Mouse (Mus musculus) layer of hippocampus, postnatal 36 days (tissue): ENCODE results near the gene Unc93b1. TPM values are rescaled to one million over a fixed set of nuclear protein-coding genes. Genes with fewer than 3 reads are reported as not detected.

Experiments used
- DNase-seq, 2 experiments: peaks; one replicate each; pipeline ENCODE4 v3.0.0; 2022
- total RNA-seq, 2 experiments: library from RNA; stranded (reverse); gene quantifications; 2 replicates each; pipeline ENCODE4 v1.2.3; 2021

Unc93b1 gene
- total RNA-seq, 2 experiments from 2014 or later = 14.2 to 14.5 TPM

GRCm38 (mm10) chr19:3913692-3914091 lies 21.3 kb upstream of the Unc93b1 start:
- no peak for DNase-seq

- no peak for DNase-seq
These were observed 20.5 kb upstream of the Unc93b1 start for GRCm38 (mm10) chr19:3914535-3914934.

- no peak for DNase-seq
These were observed 18.3 kb upstream of the Unc93b1 start for GRCm38 (mm10) chr19:3916727-3917126.

GRCm38 (mm10) chr19:3919928-3920327 lies 15.1 kb upstream of the Unc93b1 start:
- DNase-seq = no peak

- DNase-seq = no peak
These were observed 12.2 kb upstream of the Unc93b1 start for GRCm38 (mm10) chr19:3922661-3923371.

GRCm38 (mm10) chr19:3923586-3923985 lies 11.4 kb upstream of the Unc93b1 start:
- no peak for DNase-seq

- no peak for DNase-seq
These were observed 10.8 kb upstream of the Unc93b1 start for GRCm38 (mm10) chr19:3924190-3924589.

- no peak for DNase-seq
These were observed 10.1 kb upstream of the Unc93b1 start for GRCm38 (mm10) chr19:3924868-3925267.

- DNase-seq = no peak
These were observed 9.1 kb upstream of the Unc93b1 start for GRCm38 (mm10) chr19:3925859-3926258.

GRCm38 (mm10) chr19:3926279-3926678 lies 8.7 kb upstream of the Unc93b1 start:
- DNase-seq = no peak

GRCm38 (mm10) chr19:3926685-3927084 lies 8.3 kb upstream of the Unc93b1 start:
- DNase-seq = no peak

- no peak for DNase-seq
These were observed 7.0 kb upstream of the Unc93b1 start for GRCm38 (mm10) chr19:3927989-3928388.

- DNase-seq = no peak
These were observed 6.2 kb upstream of the Unc93b1 start for GRCm38 (mm10) chr19:3928779-3929178.

- DNase-seq = peak; percentile 56 to 64
These were observed 5.6 kb upstream of the Unc93b1 start, which contains the start of gene Aldh3b1 for GRCm38 (mm10) chr19:3929211-3929941. Gene Aldh3b1 (minus strand): TSS chr19:3929808.

- no peak for DNase-seq
These were observed 4.5 kb upstream of the Unc93b1 start for GRCm38 (mm10) chr19:3930262-3931057.

- DNase-seq = no peak
These were observed 3.3 kb upstream of the Unc93b1 start for GRCm38 (mm10) chr19:3931716-3932115.

- peak in 1 of 2 experiments; percentile 37 for DNase-seq
These were observed 1.2 kb downstream of the Unc93b1 start for GRCm38 (mm10) chr19:3935896-3936850.

GRCm38 (mm10) chr19:3942315-3942714 lies 7.3 kb downstream of the Unc93b1 start:
- DNase-seq = no peak

GRCm38 (mm10) chr19:3942986-3943735 lies 8.2 kb downstream of the Unc93b1 start:
- no peak for DNase-seq

GRCm38 (mm10) chr19:3945872-3946564 lies 11.0 kb downstream of the Unc93b1 start:
- no peak for DNase-seq
